Mouse (Mus musculus): Measurements from ENCODE around the gene Ppara.

Ppara gene

DNA sequence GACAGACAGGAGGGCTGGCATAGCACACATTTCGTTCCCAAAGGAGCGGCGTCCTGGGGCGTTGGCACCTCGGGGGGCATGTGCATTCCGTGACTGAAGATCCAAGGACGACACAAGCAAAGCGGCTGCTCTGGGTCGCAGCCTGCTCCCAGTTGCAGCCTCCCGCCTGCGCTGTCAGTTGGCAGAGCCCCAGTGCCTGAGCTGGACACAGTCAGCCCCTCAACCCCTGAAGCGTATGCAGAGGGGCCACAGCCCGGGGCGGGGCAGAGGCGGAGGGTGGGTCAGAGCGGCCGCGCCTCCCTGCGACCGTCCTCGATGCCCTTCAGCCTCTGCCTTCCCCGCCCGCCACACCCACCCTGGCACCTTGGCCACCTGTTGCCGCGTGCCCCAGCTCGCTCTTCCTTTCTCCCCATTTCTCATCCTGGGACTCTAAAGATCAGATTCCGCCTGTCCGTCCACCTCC is at the start of gene Ppara:
TSS of gene Ppara (plus strand) at position 413 of the 463 bp plus-strand sequence.
- DNase-seq: no peak

DNA sequence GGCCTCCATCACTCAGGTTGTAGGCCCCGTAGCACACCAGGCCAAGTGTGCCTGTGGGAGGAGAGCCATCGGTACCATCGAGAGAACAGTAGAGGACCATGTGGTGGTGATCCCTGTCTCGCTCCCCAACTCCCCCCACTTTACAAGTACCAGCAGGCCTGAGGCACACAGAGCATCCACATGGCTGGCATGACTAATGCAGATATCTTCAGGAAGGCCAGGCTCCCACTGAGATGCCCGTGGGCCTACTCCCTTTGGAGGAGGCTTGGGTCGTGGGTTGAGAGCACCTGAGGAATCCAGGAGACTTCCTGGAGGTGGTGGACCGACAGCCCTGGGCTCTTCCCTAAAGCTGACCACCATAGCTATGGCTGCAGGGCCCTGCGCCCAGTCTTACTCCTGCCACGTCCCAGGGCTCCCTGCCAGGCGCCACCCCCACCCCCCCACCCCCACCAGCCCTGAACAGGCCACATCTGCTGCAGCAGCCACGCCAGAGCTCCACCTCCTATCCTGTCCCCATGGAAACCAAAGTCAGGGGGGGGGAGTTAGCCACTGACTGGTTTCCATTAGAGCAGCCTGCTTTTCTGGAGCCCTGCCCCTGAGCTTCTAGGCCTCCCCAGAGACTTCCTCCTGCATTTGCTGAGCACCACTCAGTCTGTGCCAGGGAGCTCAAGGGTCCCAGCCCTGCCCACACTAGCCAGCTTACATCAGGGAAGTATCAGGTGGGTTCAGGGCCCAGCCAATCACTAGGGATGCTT is 48.0 kb upstream of the Ppara start:
- DNase-seq: peak; percentile 78 to 90

DNA sequence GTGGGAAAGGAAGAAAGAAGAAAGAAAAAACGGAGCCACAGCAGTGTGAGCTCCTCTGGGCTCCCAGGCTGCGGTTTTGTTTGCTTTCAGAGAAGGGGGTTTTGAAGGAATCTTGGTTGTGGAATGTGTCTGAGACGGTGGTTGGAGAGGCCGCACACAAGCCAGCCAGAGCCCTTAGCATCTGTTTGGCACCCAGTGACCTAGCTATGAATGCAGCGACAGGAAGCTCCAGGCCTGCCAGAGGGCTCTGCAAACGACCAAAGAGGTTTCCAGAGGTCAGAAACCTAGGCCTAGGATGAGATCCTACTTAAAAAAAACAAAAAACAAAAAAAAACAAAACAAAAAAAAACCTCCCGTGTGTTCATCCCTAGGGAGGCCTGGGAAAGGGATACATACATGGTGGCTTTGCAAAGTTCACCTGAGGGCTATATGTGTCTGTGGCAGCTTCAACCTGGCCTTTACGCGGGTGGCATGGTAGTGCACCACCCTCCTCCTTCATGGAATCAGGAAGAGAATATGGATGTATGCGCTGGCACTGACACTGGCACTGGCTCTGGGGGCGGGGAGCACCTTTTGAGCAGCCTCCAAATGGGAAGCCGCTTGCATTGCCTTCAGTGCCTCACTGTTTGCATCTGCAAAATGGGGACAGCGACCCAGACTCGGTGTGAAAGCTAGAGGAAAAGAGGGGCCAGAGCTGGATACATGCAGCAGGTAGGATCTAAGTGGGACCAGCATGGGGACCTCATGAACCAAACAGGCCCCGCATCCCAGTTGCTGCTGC is 47.0 kb upstream of the Ppara start:
- peak in 1 of 2 experiments; percentile 81 for DNase-seq

- DNase-seq: peak in 1 of 2 experiments; percentile 18
Measured at GRCm38 (mm10) chr15:85688734-85689133, 46.0 kb upstream of the Ppara start.

DNA sequence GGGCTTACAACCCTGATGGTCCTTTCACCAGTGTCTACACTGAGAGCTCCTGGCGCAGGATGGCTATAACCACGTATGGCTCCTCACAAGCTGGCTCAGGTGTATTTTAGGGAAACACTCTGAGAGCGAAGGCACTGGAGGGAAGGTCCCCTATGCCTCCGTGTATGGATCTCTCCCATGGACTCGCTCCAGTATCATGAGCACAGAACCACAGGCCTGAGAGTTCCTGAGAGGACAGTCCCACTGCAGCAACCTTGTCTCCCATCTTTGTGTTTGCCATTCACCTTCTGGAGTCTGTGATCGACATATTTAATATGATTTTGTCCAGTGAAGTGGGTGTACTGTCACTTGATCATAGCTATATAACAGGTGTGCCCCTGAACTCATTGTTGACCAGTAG is 45.3 kb upstream of the Ppara start:
- peak in 1 of 2 experiments; percentile 12 for DNase-seq

- peak in 1 of 2 experiments; percentile 18 for DNase-seq
Measured at GRCm38 (mm10) chr15:85690058-85690457, 44.7 kb upstream of the Ppara start.

GRCm38 (mm10) chr15:85690875-85691274 is 43.9 kb upstream of the Ppara start:
- no peak for DNase-seq

DNA sequence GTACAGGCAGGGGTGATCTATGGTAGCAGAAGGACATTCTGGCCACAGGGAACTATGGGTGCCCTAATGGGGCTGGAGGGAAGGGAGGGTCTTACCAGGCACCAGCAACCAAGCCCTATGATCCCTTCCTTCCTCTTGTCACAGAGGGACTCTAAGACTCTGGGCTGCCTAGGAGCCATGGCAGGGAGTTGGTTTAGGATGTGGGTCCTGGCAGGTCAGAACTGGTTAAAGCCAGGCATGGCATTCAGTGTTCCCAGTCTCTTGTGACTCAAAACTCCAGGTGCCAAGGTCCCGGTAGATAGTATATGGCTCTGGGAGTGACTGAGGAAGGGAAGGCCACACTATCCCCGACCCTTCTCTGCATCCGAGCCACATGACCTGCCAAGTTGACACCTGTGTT is 41.7 kb upstream of the Ppara start:
- DNase-seq: no peak

GRCm38 (mm10) chr15:85693819-85694218 is 41.0 kb upstream of the Ppara start:
- DNase-seq: no peak

- no peak for DNase-seq
Measured at GRCm38 (mm10) chr15:85694379-85694778, 40.4 kb upstream of the Ppara start.

GRCm38 (mm10) chr15:85695304-85695703 is 39.5 kb upstream of the Ppara start:
- no peak for DNase-seq

DNA sequence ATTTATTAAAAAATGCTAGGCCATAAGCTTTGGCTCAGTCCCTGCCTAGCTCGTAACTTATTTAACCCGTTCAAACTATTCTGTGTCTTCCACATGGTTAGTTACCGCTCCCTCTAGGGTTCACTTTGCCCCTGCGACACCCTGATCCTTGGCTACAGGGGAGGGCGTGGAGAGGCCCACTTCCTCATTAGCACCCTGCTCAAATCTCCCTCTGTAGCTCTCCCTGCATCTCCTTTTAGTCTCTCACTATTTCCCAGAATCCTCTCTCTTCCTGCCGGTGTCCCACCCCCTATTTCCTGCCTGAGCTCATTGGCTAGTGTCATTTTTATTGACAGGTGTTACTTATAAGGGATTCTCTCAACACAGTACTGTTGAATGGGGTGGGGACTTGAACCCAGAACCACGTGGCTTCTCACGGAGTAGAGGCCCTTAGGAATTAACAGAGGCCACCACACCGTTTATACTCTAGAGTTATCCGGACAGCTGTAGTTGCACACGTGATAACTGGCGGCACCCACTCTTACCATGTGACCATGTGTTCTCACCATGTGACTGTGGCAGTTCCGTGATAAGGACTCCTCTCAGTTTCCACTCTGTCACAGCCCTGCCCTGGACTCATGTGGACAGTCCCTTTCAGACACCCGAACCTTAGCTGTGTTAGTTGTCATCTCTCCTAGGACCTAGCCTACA is 36.3 kb upstream of the Ppara start:
- DNase-seq: no peak

GRCm38 (mm10) chr15:85699452-85699851 is 35.3 kb upstream of the Ppara start:
- DNase-seq: no peak

DNA sequence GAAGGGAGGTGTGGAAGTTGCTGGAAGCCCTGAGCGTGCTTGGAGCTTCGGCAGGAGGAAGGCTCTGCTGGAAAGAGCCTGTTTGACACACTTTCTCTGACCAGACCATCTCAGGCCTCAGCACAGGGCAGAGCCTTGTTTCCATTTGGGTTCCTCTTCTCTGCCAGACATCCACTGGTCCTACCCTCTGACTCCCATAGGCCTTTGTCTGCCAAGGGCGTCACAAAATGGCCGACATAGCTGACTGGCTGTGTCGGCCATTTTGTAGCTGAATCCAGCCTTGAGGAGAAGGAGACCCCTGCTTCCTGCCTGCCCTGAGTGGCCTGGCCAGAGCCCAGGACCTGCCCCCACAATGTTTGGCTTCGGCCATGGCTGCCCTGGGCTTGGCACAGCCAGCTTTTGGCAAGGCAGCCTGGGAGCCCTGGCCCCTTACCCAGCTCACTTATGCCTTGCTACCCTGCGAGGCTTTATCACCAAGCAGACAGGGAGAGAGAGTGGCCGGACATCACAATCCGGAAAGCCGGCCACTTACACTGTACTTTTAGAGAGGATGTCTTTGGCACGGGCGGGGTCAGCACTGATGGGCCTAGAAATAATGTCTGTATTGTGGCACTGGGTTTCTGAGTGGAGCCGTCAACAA is 34.8 kb upstream of the Ppara start:
- DNase-seq: no peak

DNA sequence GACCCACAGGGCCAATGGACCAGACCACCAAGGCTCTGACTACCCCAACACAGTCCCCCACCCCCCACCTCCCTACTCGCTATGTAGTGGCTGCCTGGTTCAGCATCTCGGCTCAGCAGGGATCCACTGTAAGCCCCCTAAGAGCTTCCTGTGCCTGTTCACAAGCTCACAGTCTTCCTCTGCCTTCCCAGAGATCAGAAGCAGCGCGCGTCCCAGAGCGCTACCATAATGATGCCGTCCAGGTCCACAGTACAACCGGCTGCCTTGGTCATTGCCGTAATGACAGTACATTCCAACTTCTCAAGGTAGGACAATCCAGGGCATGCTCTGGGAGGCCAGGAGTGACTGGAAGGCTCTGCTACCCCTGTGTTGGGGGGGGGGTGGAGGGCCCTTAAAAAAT is 34.1 kb upstream of the Ppara start:
- no peak for DNase-seq

DNA sequence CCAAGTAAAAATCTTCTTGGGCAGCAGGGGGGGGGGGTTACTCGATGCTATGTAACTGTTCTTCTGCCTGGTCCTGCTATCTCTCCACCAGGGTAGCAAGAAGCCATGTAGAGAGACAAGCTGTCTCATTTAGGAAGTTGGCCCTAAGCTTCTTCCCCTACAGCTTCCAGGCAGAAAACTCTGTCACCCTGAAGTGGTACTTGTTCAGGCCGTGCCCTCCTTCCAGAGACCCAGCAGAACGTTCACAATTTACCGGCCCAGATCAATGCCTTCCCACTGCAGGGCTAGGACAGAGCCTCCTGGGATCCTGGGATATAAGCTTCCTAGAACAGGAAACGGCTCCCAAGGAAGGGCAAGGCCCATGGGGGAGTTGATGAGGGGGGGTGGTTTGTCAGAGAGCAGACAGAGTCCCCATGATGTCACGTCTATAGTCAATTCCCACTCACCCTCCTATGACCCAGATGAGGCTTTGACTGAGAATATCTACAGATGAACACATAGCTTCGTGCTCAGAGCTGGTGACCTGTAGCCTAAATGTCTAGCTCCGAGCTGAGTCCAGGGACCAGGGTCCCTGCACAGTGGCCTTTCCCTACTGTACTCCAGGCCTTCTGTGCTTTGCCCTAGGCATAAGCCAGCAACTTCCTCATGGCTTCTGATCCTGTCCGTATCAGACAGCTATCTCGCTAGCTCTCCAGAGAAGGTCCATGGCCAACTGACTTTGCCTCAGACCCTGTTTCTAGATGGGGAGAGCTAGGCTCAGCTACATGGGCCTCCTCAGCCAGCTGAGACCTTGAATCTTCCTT is 33.5 kb upstream of the Ppara start:
- no peak for DNase-seq

DNA sequence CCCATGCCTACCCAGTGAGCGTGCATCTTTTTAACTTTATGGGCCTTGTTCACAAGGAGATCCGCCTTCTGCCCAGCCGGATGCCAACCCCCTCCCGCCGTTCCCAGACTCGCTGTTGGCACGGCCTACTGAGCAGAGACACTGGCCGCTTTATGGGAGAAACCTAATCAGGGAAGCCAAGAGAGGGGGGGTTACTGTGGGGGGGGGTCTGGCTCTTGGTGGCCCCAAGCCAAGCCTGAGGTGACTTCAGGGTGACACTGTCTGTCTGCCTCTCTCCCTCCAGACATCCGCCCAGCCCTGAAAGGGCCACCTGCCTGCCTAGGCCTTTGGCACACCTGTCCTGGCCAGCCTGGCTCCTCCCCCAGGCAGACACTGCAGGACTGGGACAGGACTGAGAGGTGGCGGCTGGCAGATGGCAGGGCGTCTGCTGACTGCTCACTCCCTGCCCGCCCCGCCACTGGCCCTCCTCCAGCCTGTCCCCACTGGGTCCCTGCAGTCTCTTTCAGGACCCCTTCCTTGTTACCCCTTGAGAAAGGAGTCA is 32.3 kb upstream of the Ppara start:
- peak in 1 of 2 experiments; percentile 65 for DNase-seq

DNA sequence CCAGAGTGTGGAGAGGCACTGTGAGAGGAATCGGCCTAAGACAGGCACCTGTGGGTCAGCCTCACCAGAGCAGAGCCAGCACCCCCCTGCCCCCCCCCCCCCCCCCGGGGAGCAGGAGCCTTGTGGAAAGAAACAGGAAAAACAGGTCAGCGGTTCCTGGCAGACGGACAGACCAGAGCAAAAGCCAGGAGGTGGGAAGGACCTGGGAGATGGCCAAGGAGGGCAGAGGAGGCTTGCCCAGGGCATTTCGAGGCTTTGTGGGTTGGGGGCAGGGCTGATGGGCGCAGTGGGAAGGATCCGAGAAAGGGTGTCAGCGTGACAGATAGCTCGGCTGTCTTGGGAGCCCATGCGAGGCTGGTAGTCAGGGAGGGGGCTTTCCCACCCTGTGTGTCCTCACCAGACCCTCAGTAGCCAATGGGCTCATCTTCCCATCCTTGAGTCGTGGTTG is 31.6 kb upstream of the Ppara start:
- peak; percentile 74 to 82 for DNase-seq

DNA sequence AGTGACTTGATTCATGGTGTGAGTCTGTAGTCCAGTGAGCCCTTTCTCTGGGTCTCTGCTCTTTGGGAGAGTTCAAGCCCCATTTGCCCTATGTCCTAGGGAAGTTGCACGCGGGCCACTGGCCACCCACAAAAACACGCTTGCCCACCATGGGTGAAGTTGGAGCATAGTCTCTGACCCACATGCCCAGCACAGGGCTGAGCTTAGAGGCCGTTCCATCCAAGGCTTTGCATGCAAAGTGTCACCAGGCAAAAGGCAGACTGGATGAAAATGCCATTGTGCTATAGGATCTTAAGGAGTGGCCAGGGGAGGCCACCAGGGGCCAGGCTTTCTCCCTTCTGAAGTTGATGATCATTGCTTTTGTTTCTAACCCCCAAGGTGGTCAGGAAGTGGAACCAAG is 30.9 kb upstream of the Ppara start:
- DNase-seq: no peak

DNA sequence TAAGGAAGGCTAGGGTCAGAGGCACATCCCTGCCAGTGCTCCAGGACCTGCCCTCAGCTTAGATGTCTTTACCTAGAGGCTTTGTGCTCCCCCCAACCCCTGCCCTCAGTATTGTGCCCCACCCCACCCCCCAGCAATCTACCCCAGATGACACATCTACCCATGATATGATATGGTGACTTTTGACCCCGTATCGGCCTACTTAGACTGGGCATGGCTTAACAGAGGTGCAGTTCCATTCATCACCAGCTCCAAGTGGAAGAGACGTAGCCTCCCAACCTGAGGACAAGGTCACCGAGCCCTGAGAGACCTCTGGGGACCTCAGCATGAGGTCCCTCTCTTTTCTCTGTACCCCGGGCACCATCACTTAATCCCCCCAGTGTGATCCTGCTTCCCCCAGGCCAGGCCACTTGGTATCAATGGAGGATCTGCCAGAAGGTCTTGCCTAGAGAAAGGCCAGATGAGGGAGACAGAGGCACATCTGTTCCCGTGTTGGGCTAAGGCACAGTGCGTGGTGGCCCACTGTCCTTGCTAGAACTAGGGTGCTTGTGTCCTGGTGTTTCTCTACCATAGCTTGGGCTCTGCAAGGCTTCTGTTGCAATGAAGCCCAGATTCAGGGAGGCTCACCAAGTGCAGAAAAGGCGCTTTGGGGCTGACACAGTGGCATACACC is 30.3 kb upstream of the Ppara start:
- no peak for DNase-seq

DNA sequence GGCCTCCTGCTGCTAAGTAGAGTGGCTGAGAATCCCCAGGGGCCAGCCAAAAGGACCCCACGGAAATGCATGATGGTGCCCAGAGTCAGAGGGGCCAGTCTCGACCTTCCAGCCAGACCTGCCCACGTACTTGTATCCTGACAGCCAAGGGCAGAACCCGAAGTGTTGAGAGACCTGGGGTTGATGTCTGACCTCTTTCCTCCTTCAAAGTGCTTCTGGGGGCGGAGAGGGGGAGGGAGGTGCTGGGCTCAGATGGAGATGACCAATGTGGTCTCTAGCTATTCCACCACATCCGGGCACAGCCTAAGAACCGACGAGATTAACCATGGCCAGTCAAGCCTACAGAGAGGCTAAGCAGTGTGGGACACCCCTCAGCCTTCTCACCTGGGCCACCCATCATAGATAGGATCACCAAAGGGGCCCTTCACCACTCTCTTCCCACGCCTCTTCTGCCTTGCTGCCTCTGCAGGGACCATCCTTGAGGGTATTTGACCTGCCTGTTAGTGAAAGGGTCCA is 29.7 kb upstream of the Ppara start:
- no peak for DNase-seq

Data from lung, postnatal 4 days (tissue).